Mouse (Mus musculus): ENCODE measurements around the gene Tekt5.

DNA sequence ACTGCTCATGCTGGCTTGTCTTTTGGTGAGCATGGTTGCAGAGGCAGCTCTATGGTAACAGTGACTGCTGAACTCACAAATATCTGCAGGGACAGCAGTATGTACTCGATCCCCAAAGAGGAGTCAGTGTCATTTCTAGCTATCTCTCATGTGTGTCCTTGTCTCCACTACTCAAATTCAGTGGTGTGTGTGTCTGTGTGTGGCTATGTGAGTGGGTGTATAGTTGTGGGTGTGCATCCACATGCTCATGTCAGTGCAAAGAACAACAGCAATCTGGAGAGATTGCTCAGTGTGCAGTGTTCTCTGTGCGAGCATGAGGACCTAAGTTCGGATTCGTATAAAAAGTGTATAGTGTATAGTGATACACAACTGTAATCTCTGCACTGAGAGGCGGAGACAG, 56.7 kb downstream of the Tekt5 start:
- TF ChIP-seq POLR2A (IDR thresholded peaks at IDR 0.05; ENCODE audit: low read depth, low read length) (no peak), CTCF (IDR thresholded peaks at IDR 0.05; ENCODE audit: extremely low read depth, insufficient read depth, insufficient read length, insufficient replicate concordance) (no peak)

Data from spleen, adult 2 months (tissue).